Mouse (Mus musculus) granulocyte monocyte progenitor cell, adult 5-6 weeks (primary cell): Measurements from ENCODE around the gene Zfp655. TPM values are rescaled to one million over a fixed set of nuclear protein-coding genes. Genes with fewer than 3 reads are reported as not detected.
"Not testable (repeated sequence)": the region's sequence is repeated elsewhere in the genome, so short reads cannot be mapped to it uniquely, and the experiment has no call there.

ENCODE experiments used
- ATAC-seq: replicated peaks from 2 replicates; pipeline ENCODE4 v1.8.0; 2016; ENCODE audit warnings: mild to moderate bottlenecking, moderate TSS enrichment, inconsistent platforms; ENCODE audit not compliant: poor library complexity, severe bottlenecking
- total RNA-seq, 2 experiments: library from RNA; stranded (forward) in 1 of 2; stranded (reverse) in 1 of 2; fragments of 200-712, 200-1000 nt in 1 of 2; fragments of >200 nt in 1 of 2; fragmentation: Nextera tagmentation in 1 of 2; gene quantifications; 2 replicates each; pipeline ENCODE4 v1.2.3; 2014 to 2017

Gene Zfp655
- total RNA-seq (2014; fragmentation: Nextera tagmentation) (28.2 and 34.0 TPM in 2 replicates), total RNA-seq (2017) (33.5 and 37.3 TPM in 2 replicates)

DNA sequence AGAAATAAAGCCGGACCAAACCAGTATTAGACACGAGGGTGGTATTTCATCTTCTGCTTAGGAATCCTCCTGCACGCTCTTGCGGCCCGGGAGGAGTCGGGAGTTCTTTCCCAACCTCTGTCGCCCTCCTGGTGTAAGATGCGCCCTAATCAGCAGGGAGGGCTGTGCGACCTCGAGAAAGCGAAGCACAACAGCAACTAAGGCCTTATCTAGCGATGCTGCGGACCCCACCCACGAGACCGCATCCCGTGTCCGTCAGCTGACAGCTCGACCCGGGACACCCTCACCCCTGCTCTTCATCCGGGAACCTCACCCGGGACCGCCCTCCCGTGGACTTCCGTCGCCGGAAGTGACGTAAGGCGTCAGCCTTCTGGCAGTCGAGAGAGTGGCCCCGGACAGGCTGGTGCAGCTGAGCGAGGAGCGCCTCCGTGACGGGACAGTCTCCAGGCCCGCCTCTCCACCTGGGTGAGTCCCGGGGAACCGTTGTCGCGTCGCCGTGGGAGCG is at the start of gene Zfp655:
Gene Zfp655, plus strand, starts transcription at position 349 of the 505 bp plus-strand sequence.
- ATAC-seq: peak; percentile 87

DNA sequence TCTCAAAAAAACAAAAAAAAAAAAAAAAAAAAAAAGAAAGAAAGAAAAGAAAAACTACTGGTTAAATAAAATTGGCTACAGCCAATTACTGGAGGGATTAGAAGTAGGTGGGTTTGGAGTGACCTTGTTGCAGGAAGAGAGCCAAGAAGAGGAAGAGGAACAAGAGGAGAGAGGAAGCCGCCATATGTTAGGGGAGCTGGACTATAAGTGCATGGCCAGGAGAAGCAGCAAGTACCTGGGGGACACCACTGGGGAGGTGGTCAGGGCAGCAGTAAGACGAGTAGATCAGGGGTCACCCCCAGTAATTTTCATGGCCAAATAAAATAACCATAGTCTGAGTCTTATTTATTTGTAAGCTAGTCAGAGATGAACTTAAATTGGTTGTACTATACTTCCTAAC is 46.3 kb upstream of the Zfp655 start:
- ATAC-seq: peak; percentile 65

DNA sequence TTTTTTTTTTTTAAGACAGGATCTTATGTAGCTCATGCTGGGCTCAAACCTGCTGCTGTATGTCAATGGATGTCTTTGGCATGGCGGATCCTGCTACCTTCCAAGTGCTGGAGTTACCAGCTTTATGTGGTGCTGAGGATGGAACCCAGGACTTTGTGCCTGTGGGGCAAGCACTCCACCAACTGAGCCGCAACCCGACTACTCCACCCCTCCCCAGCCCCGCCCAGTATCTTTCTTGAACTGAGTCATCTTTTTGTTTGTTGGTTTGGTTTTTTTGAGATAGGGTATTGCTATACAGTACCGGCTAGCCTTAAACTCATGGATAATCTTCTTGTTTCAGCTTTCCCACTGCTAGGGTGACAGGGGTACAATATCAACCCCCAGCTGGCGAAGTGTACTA is 42.1 kb upstream of the Zfp655 start:
- no peak for ATAC-seq

DNA sequence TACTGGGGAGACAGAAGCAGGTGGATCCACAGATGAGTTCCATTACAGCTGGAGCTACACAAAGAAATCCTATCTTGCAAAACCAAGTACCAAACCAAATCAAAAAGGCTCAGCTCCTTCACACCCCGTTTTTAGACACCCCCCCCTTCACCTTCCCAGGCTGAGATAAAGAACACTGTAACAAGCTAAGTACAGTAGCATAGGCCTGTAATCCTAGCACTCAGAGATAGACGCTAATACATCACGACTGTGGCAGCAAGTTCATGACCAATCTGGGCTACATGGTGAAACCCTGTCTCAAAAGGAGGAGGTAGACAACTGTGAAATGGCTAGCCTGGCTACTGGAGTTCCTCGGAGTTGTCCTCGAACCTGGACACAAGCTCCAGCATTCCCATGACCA is 41.1 kb upstream of the Zfp655 start:
- ATAC-seq: no peak

DNA sequence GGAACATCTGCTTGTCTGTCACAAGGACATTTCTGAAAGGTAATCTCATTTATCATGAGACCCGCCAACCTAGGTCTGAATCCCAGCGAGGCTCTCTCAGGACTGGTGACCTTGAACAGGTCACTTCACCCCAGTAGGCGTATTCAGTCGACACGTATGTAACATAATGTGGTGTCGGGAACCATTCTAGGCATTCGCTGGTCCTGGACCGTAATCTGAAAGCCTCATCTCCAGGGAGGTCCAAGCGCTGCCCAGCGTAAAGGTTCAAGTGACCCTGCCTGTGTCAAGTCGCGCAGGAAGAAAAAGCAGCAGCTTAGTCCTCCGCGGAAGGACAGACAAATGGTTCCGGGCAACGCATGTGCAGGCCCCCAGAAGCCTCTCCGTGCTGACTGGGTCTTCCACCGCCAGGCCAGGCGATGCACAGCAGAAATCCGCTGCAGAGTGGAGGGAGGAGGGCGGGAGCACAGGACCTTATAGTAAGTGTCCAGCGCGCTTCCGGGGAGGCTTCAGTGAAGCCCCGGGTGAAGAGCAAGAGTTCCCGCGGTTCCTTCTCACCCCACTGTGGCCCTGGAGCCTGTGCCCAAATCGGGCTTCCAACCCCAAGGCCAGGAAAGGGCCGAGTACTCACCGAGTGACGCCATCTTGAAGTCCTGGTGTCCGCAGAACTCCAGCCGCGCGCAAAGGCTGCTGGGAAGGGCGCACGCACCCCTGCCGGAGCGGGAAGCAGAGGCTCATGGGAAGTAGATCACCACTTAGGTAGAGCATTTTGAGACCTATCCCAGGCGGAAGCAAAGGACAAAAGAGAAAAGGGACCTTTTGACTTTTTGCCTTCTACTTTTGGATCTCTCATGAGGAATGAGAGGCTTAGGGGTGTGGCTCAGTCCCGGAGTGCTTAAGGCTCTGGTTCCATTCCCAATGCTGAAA is 40.4 kb upstream of the Zfp655 start:
- ATAC-seq: peak; percentile 97

DNA sequence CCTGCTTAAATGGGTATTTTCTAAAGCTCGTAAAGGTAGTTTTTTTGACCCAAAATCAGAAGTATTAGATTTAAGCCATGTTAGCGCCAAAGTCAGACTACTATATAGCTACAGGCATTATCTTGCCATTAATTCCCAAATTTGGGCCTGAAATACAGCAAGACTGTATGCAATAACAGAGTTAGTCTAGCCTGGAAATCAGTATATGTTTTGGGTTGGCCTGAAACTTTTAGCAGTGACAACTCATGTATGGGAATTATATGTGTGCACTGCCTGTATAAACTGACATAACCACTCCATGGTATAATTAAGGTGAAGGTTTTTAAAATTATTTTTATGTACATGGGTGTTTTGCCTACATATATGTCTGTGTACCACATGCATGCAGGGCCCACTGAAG is 39.6 kb upstream of the Zfp655 start, which contains the start of gene Atp5j2:
Gene Atp5j2, minus strand, starts transcription at position 101 of the 400 bp plus-strand sequence.
- ATAC-seq: no peak

DNA sequence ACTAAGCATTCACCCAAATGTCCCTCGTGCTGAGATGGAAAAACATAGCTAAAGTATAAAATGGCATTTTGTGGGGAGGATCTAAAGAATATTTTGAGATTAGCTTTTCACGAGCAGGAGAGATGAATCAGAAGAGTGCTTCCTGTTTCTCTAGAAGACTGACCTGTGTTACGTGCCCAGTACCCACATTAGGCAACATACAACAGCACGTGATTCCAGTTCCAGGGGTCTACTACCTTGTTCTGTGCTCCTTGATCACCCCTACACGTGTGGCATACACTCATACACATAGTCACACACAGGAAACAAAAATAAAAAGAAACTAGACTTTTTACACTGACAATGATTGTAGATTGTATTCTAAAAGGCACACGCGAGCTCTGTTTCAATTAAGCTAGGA is 31.1 kb upstream of the Zfp655 start:
- ATAC-seq: peak; percentile 18

DNA sequence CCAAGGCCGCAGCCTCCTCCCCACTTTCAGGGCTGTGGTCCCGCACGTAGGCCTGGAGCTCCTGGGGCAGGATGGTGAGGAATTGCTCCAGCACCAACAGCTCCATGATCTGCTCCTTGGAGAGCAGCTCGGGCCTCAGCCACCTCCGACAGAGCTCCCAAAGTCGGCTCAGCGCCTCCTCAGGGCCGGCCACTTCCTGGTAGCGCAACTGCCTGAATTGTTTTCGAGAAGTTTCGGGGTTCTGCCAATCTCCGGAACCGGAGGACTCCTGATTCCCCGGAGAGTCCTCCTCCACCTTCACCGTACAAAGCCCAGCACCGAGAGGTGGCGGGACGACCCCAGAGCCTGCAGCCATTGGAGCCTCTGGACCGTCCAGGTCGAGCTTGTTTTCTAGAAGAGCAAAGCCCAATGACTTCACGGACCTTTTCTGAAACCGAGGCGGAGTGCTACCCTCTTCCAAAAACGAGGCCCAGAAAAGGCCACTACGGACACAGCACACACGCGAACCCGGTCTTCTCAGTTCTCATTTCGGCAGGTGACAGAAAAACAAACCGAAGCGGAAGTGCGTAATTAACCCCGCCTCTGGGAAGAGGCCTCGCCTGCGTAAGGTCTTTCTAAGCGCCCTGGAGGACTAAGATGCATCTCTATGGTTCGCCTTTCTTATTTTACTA is 30.1 kb upstream of the Zfp655 start, which contains the start of gene Zkscan14:
Gene Zkscan14, minus strand, starts transcription at position 548 of the 671 bp plus-strand sequence.
- peak; percentile 59 for ATAC-seq

DNA sequence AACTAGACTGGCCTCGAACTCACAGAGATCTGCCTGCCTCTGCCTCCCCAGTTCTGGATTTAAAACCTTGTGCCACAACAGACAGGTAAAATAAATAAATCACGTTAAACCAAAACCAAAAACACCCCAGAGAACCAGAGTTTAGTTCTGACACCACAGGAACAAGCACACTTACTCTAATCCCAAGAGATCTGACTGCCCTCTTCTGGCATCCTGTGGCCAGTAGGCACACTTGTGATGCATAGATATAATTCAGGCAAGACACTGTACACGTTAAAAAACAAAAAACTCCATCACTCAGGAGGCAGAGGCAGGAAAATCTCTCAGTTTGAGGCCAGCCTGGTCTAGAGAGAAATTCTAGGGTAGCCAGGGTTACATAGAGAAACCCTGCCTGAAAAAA is 29.1 kb upstream of the Zfp655 start:
- no peak for ATAC-seq

DNA sequence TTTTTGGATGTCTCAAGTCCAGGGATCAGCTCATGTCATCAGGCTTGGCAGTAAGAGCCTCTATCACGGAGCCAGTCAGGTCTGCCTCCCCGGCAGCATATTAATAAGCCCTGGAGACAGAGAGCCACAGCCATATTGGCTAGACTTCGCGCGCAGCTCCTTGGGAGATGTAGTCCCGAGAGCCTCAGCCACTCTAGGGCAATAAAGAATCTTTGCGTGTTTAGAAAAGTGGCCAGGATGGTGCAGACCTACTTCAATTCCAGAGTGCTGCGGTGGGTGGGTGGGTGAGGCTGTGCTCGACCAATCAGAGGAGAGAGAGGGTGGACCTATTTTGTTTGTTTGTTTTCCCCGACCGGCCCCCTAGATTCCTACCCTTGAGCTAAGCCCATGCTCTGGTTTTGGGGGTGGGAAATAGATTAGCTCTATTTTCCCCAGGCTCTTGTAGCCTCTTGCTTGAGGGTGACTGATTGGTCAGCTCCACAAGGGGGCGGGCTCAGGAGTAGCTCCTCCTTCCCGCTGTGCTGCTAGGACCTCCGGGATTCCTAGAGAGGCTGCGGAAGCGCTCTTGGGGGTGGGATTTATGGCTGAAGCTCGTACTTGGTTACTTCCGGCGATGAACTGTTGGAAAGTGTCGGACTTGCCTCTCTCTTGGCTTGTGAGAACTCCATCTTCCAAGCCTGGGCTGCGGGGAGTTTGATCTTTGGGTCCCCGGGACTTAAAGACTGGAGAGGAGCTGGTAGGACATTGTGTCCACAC is 27.4 kb upstream of the Zfp655 start, which contains the start of gene Zkscan5:
Gene Zkscan5, plus strand, starts transcription at position 627 of the 756 bp plus-strand sequence.
- ATAC-seq: peak; percentile 76

DNA sequence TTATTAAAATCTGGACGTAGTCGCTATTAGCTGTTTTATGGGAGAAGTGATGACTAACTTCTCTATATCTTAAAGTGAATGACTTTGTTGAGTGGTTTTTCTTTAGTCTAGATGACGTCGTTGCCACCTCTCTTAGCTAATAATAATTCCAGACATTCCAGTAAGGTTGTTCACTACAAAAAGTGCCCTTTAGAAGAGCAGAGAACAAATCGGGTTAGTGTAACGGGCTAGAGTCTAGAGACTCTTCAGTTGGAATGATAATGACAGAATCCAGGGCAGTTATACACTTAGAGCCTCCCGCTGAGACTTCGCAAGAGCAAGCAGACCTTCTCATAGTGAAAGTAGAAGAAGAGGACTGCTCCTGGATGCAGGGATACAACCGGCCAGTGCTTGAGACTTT is 26.5 kb upstream of the Zfp655 start:
- ATAC-seq: no peak

DNA sequence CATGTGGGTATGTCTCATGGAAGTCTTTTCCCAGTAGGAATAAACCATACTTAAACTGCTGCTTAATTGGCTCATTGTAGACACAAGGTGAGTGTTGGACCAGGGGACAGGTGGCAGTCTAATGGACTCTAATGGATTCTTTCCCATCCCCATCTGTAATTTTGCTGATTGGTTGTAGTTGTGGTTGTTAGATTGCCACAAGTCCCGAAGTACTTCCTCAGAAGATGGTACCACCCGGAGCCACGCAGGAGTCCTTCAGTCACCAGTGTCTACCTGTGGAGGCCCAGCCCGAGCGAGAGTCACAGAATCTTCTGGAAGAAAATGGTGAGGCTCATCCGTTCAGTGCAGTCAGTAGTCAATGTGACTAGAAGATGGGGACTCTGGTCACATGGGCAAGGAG is 24.1 kb upstream of the Zfp655 start:
- ATAC-seq: no peak

DNA sequence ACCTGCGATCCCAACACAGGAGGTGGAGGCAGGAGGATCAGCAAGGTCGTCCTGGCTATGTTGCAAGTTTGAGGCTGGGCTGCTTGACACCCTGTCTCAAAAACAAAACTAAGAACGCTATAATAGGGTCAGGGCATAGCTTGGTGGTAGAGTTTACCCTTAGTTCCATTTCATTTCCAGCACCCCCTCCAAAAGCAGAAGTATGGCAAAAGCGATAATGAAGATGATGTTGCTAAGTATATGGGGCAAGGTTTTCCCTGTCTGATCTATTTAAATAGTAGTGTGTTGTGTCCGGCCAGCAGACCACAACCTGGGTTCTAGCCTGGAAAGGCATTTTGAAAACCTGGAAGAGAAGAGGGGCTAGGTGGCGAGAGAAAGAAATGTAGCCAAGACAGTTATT is 23.6 kb upstream of the Zfp655 start:
- ATAC-seq: peak; percentile 6

DNA sequence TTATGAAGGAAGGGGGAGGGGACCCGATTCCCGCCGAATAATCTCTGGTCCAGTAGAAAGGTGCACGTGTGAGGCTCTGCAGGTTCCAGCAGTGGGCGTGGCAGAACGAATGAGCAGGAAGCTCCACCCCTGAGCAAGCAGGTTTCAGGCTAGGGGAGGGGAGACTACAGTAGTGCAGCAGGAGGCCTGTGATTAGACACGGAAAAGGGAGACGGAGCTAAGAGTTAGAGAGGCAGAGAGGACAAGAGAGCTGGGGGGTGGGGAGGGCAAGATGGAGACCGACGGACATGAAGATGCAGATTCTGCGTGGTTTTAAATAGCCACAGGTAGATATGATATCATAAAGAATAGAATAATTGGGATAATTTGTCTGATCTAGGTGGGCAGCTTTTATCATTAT is 23.1 kb upstream of the Zfp655 start:
- not testable (repeated sequence) for ATAC-seq

DNA sequence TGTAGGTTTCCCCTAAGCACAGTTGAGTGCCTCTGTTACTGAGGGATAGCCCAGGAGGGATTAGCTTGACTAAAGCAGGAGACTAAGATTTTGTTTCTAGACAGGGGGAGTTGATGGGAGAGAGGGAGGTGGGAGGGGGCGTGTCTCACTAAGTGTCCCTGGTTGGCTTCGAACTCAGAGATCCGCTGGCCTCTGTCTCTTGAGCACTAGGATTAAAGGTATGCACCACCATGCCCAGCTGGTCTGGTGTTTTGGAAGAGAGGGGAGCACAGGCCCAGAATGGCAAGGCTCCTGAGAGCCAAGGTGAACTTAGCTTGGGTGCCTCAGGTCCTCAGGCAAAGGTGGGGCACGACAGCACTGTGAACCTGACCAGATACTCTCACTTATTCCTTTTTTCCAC is 20.2 kb upstream of the Zfp655 start:
- no peak for ATAC-seq

DNA sequence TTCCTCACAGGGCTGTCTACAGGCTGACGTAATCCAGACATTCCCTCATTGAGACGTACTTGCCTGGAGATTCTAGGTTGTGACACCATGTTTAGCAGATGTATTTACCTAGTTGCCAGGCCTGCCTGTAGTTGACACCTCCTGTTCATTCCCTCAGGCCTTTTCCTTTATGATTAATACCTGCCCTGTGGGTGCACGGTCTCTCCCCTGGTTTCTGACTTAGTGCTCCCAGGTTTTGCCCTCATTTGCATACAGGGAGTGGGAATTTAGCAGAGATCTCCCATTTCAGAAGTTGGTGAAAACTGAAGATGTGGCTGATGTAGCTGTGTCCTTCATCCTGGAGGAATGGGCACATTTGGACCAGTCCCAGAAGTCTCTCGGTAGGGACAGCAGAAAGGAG is 19.3 kb upstream of the Zfp655 start:
- ATAC-seq: no peak

DNA sequence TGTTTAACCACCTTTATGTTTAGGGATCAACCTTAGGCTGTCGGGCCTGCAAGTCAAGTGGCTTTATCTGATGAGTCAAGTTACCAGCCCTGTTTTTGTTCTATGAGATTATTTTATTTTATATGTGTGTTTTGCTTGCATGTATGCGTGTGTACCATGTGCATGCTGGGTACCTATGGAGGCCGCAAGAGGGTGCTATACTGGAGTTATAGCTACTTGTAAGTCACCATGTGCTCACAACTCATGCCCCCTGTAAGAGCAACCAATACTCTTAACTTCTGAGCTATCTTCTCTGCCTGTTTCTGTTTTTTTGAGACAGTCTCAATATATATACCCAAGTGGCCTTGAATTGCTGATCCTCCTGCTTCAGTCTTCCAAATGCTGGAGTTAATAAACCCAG is 18.0 kb upstream of the Zfp655 start:
- ATAC-seq: no peak

DNA sequence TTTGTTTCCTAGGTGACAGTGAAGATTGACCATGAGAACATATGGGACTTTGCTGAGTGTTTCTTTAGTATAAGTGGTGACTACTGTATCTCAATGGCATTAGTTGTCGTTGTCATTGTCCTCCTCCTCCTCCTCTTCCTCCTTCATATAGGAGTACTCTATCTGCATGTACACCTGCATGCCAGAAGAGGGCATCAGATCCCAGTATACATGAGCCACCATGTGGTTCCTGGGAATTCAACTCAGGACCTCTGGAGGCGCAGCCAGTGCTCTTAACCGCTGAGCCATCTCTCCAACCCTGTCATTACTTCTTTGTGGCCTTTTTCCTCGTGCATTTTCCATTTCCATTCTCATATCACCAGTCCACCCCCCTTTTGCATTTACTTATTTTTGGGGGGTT is 16.8 kb upstream of the Zfp655 start:
- peak; percentile 50 for ATAC-seq

DNA sequence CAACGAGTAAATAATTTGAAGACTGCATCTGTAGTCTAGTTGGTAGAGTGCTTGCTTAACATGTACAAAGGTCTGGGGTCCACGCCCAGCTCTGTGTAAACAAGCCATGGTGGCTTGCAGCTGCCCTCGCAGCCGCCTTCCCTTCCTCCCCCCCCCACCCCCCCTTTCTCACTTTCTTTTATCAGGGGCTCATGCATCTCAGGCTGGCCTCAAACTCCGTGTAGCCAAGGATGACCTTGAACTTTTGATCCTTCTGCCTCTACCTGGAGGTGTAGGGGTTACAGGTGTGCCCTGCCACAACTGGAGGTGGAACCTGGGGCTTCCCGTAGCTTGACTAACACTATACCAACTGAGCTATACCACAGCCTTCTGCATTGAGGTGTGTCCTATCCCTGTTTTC is 13.8 kb upstream of the Zfp655 start:
- ATAC-seq: no peak

DNA sequence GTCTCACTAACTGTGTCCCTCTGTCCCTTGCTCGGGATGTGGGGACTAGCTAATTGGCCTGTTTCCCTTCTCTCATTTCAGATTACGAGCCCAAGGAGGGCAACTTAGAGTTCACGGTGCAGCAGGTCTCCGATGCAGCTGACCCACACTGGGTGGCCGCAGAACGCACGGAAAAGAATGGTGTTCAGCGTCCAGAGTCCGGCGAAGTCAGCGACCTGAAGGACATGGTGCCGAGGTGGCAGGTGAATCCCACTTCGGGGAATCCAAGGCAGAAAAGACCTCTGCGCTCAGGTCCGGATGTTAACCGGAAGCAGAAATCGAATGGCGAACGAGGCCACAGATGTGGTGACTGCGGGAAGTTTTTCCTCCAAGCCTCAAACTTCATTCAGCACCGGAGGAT is 13.3 kb upstream of the Zfp655 start:
- no peak for ATAC-seq
